Mouse (Mus musculus): Measurements from ENCODE around the gene Qrfpr. TPM values are rescaled to one million over a fixed set of nuclear protein-coding genes. Genes with fewer than 3 reads are reported as not detected.

Gene Qrfpr
- polyA plus RNA-seq, 1 experiment from 2014 or later, result 2.2 TPM

- no peak for ATAC-seq (ENCODE audit: low FRiP score)
- no peaks in the 10 kb centered on the region for H3K27me3 ChIP-seq (replicated peaks)
- H3K4me1 ChIP-seq, result 0 out of 2 replicates have a peak, but pooled peaks cover 2% of the 10 kb centered on the region
- WGBS, result 70% methylated on average over 19 of the region's 19 CpGs
- H3K4me3 ChIP-seq (replicated peaks), result no peak overlapping the region
- no peak overlapping the region for H3K9ac ChIP-seq (replicated peaks)
- no peak overlapping the region for H3K27ac ChIP-seq (replicated peaks)
- no peaks in the 10 kb centered on the region for H3K36me3 ChIP-seq
- no peaks in the 10 kb centered on the region for H3K9me3 ChIP-seq (replicated peaks)
- no peak overlapping the region for H3K4me2 ChIP-seq
These were observed 14.4 kb downstream of the Qrfpr start for GRCm38 (mm10) chr3:36207520-36208264.

- Histone ChIP-seq H3K9me3 (replicated peaks) (no peaks in the 10 kb centered on the region), H3K4me1 (no peaks in the 10 kb centered on the region), H3K4me3 (replicated peaks) (no peak overlapping the region), H3K9ac (replicated peaks) (no peak overlapping the region), H3K36me3 (no peaks in the 10 kb centered on the region), H3K4me2 (no peak overlapping the region), H3K27ac (replicated peaks) (no peak overlapping the region), H3K27me3 (replicated peaks) (no peaks in the 10 kb centered on the region)
- WGBS, result 79% methylated on average over 7 of the region's 7 CpGs
- ATAC-seq (ENCODE audit: low FRiP score), result no peak
These were observed 19.2 kb downstream of the Qrfpr start for GRCm38 (mm10) chr3:36202932-36203331.

GRCm38 (mm10) chr3:36201098-36201497 is 21.0 kb downstream of the Qrfpr start:
- no peak overlapping the region for H3K9ac ChIP-seq (replicated peaks)
- ATAC-seq (ENCODE audit: low FRiP score), result no peak
- H3K27me3 ChIP-seq (replicated peaks), result no peaks in the 10 kb centered on the region
- H3K4me3 ChIP-seq (replicated peaks), result no peak overlapping the region
- no peak overlapping the region for H3K4me2 ChIP-seq
- no peaks in the 10 kb centered on the region for H3K9me3 ChIP-seq (replicated peaks)
- H3K4me1 ChIP-seq, result no peaks in the 10 kb centered on the region
- 71% methylated on average over 5 of the region's 5 CpGs for WGBS
- no peaks in the 10 kb centered on the region for H3K36me3 ChIP-seq
- H3K27ac ChIP-seq (replicated peaks), result no peak overlapping the region

- Histone ChIP-seq H3K27ac (replicated peaks) (no peak overlapping the region), H3K27me3 (replicated peaks) (no peaks in the 10 kb centered on the region), H3K9ac (replicated peaks) (no peak overlapping the region), H3K4me2 (no peak overlapping the region), H3K4me3 (replicated peaks) (no peak overlapping the region), H3K9me3 (replicated peaks) (no peaks in the 10 kb centered on the region), H3K36me3 (no peaks in the 10 kb centered on the region), H3K4me1 (no peaks in the 10 kb centered on the region)
- ATAC-seq (ENCODE audit: low FRiP score), result no peak
- WGBS, result 94% methylated on average over 8 of the region's 8 CpGs
These were observed 32.9 kb downstream of the Qrfpr start for GRCm38 (mm10) chr3:36189243-36189642.

GRCm38 (mm10) chr3:36186510-36186909 is 35.6 kb downstream of the Qrfpr start:
- 79% methylated on average over 4 of the region's 4 CpGs for WGBS
- Histone ChIP-seq H3K4me1 (no peaks in the 10 kb centered on the region), H3K27me3 (replicated peaks) (no peaks in the 10 kb centered on the region), H3K36me3 (no peaks in the 10 kb centered on the region), H3K9ac (replicated peaks) (no peak overlapping the region), H3K4me3 (replicated peaks) (no peak overlapping the region), H3K27ac (replicated peaks) (no peak overlapping the region), H3K9me3 (replicated peaks) (no peaks in the 10 kb centered on the region), H3K4me2 (no peak overlapping the region)
- no peak for ATAC-seq (ENCODE audit: low FRiP score)

GRCm38 (mm10) chr3:36181519-36181918 is 40.6 kb downstream of the Qrfpr start:
- no peak for ATAC-seq (ENCODE audit: low FRiP score)

GRCm38 (mm10) chr3:36173761-36174160 is 48.4 kb downstream of the Qrfpr start:
- no peak overlapping the region for H3K9ac ChIP-seq (replicated peaks)
- no peak overlapping the region for H3K4me2 ChIP-seq
- no peak overlapping the region for H3K27ac ChIP-seq (replicated peaks)
- H3K4me3 ChIP-seq (replicated peaks), result no peak overlapping the region
- no peaks in the 10 kb centered on the region for H3K4me1 ChIP-seq
- ATAC-seq (ENCODE audit: low FRiP score), result no peak
- 94% methylated on average over 2 of the region's 2 CpGs for WGBS
- peaks cover 9% of the 10 kb centered on the region; the same call in 1 of the 2 replicates for H3K36me3 ChIP-seq
- H3K27me3 ChIP-seq (replicated peaks), result no peaks in the 10 kb centered on the region
- H3K9me3 ChIP-seq (replicated peaks), result no peaks in the 10 kb centered on the region

More at GRCm38 (mm10) chr3:36181519-36181918, 40.6 kb downstream of the Qrfpr start:
- Histone ChIP-seq H3K4me1 (no peaks in the 10 kb centered on the region), H3K4me3 (replicated peaks) (no peak overlapping the region), H3K36me3 (no peaks in the 10 kb centered on the region), H3K27ac (replicated peaks) (no peak overlapping the region), H3K9ac (replicated peaks) (no peak overlapping the region), H3K9me3 (replicated peaks) (no peaks in the 10 kb centered on the region), H3K4me2 (no peak overlapping the region), H3K27me3 (replicated peaks) (no peaks in the 10 kb centered on the region)
- 7% methylated on average over 4 of the region's 4 CpGs for whole genome bisulfite sequencing

- no peak overlapping the region for H3K9ac ChIP-seq (replicated peaks)
- H3K36me3 ChIP-seq, result peaks cover 28% of the 10 kb centered on the region
- H3K4me2 ChIP-seq, result no peak overlapping the region
- no peaks in the 10 kb centered on the region for H3K27me3 ChIP-seq (replicated peaks)
- H3K27ac ChIP-seq (replicated peaks), result no peak overlapping the region
- H3K4me3 ChIP-seq (replicated peaks), result no peak overlapping the region
- 95% methylated on average over 1 of the region's 1 CpGs for WGBS
- no peaks in the 10 kb centered on the region for H3K9me3 ChIP-seq (replicated peaks)
- no peaks in the 10 kb centered on the region for H3K4me1 ChIP-seq
- ATAC-seq (ENCODE audit: low FRiP score), result no peak
These were observed 50.8 kb downstream of the Qrfpr start for GRCm38 (mm10) chr3:36171348-36171747.

GRCm38 (mm10) chr3:36170670-36171210 is 51.4 kb downstream of the Qrfpr start:
- 97% methylated on average over 1 of the region's 1 CpGs for WGBS
- ATAC-seq (ENCODE audit: low FRiP score), result no peak
- Histone ChIP-seq H3K4me2 (no peak overlapping the region), H3K4me1 (no peaks in the 10 kb centered on the region), H3K27me3 (replicated peaks) (no peaks in the 10 kb centered on the region), H3K9me3 (replicated peaks) (no peaks in the 10 kb centered on the region; the same call in 1 of the 2 replicates), H3K4me3 (replicated peaks) (no peak overlapping the region), H3K27ac (replicated peaks) (no peak overlapping the region), H3K36me3 (peaks cover 34% of the 10 kb centered on the region), H3K9ac (replicated peaks) (no peak overlapping the region)

GRCm38 (mm10) chr3:36155268-36155667 is 66.8 kb downstream of the Qrfpr start:
- H3K9ac ChIP-seq (replicated peaks), result no peak overlapping the region
- H3K4me2 ChIP-seq, result no peak overlapping the region
- H3K27me3 ChIP-seq (replicated peaks), result no peaks in the 10 kb centered on the region
- peaks cover 11% of the 10 kb centered on the region for H3K36me3 ChIP-seq
- no peak overlapping the region for H3K4me3 ChIP-seq (replicated peaks)
- no peak for ATAC-seq (ENCODE audit: low FRiP score)
- H3K9me3 ChIP-seq (replicated peaks), result 0 out of 2 replicates have a peak, but pooled peaks cover 3% of the 10 kb centered on the region
- H3K4me1 ChIP-seq, result peaks cover 31% of the 10 kb centered on the region
- no peak overlapping the region for H3K27ac ChIP-seq (replicated peaks)
- 36% methylated on average over 5 of the region's 5 CpGs for WGBS

- H3K27ac ChIP-seq (replicated peaks), result peak within 1 kb of the TSS; percentile 93
- H3K4me3 ChIP-seq (replicated peaks), result peak within 1 kb of the TSS; percentile 90
- H3K9me3 ChIP-seq (replicated peaks), result no peaks in the 10 kb centered on the region
- H3K36me3 ChIP-seq, result no peaks in the 10 kb centered on the region
- peak; percentile 100 for ATAC-seq (ENCODE audit: low FRiP score)
- peaks cover 31% of the 10 kb centered on the region for H3K4me1 ChIP-seq
- H3K9ac ChIP-seq (replicated peaks), result peak within 1 kb of the TSS; percentile 98
- peak within 1 kb of the TSS; percentile 68 for H3K4me2 ChIP-seq
- WGBS, result under 1% methylated on average over 50 of the region's 54 CpGs
- H3K27me3 ChIP-seq (replicated peaks), result no peaks in the 10 kb centered on the region
These were observed 71.0 kb downstream of the Qrfpr start, which contains the start of gene D3Ertd254e for GRCm38 (mm10) chr3:36150934-36151686. D3Ertd254e (plus strand) TSS chr3:36151017.

Measured in neural tube, embryonic 15.5 days (tissue).